Mouse (Mus musculus) limb, embryonic 10.5 days (tissue): ENCODE data around the gene Extl1. TPM values are rescaled to one million over a fixed set of nuclear protein-coding genes. Genes with fewer than 3 reads are reported as not detected.
A peak's percentile ranks its signal among the peaks of the same experiment; 100 is the strongest.
"Not testable (repeated sequence)": the region's sequence is repeated elsewhere in the genome, so short reads cannot be mapped to it uniquely, and the experiment has no call there.

Source experiments
- DNase-seq: peaks from one replicate; pipeline ENCODE4 v3.0.0-alpha.2; 2017; ENCODE audit warnings: low spot score
- H3K27ac ChIP-seq: fragments of 300-500 bp; sonication (generic); 2 replicates; pipeline ENCODE4 v1.5.1; 2016; ENCODE audit warnings: mild to moderate bottlenecking
- H3K27me3 ChIP-seq: fragments of 300-500 bp; sonication (generic); 2 replicates; pipeline ENCODE4 v1.6.1; 2016; ENCODE audit warnings: low read depth, mild to moderate bottlenecking; ENCODE audit not compliant: poor library complexity, severe bottlenecking
- H3K36me3 ChIP-seq: fragments of 300-500 bp; sonication (generic); 2 replicates; pipeline ENCODE4 v1.6.1; 2016; ENCODE audit warnings: mild to moderate bottlenecking, moderate library complexity
- H3K4me1 ChIP-seq: fragments of 300-500 bp; sonication (generic); 2 replicates; pipeline ENCODE4 v1.6.1; 2016
- H3K4me3 ChIP-seq: fragments of 300-500 bp; sonication (generic); 2 replicates; pipeline ENCODE4 v1.5.1; 2016; ENCODE audit warnings: mild to moderate bottlenecking, moderate library complexity
- H3K9me3 ChIP-seq: fragments of 300-500 bp; sonication (generic); replicated peaks from 2 replicates; pipeline ENCODE4 v1.6.1; 2016; ENCODE audit warnings: mild to moderate bottlenecking
- WGBS: fragments of 180-500 bp; shearing (Covaris S2); methylation state at CpG from one replicate; pipeline ENCODE4 v1.1.7; 2016; 5-methylcytosine and 5-hydroxymethylcytosine counted together
- polyA plus RNA-seq: library from polyadenylated mRNA; unstranded; fragments of >200 nt; fragmentation: Nextera tagmentation; extraction: Ambion mirVana; gene quantifications from 2 replicates; pipeline ENCODE4 v1.2.1, GENCODE M21; 2016

The Extl1 gene
- polyA plus RNA-seq, result 0.44 and 0.75 TPM in 2 replicates

DNA sequence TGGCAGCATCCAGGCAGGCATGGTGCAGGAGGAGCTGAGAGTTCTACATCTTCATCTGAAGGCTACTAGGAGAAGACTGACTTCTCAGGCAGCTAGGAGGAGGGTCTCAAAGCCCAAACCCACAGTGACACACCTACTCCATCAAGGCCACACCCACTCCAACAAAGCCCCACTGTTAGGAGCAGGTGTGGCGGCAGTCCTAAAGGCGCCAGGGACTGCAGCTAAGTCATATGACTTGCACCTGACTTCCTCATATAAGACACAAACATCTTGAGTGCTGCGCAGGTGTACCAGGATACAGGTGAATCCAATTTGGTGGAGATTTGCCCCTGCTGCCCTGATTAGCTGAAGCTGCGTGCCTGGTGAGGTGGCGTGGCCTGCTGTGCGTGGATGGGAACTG is at the start of gene Extl1:
Gene Extl1 (minus strand): TSS at position 101 of the 400 bp plus-strand sequence.
- H3K27ac ChIP-seq, H3K36me3 ChIP-seq, H3K27me3 ChIP-seq, H3K9me3 ChIP-seq, H3K4me1 ChIP-seq, H3K4me3 ChIP-seq, DNase-seq: not testable (repeated sequence)
- 96% methylated on average over 2 of the region's 6 CpGs for WGBS

GRCm38 (mm10) chr4:134432686-134433360 is 49.2 kb upstream of the Extl1 start:
- Histone ChIP-seq H3K27ac (no peak overlapping the region), H3K4me3 (no peak overlapping the region), H3K27me3 (no peaks in the 10 kb centered on the region), H3K4me1 (peaks cover 13% of the 10 kb centered on the region), H3K9me3 (no peaks in the 10 kb centered on the region), H3K36me3 (no peaks in the 10 kb centered on the region)
- no peak for DNase-seq
- WGBS, result 89% methylated on average over 15 of the region's 15 CpGs

DNA sequence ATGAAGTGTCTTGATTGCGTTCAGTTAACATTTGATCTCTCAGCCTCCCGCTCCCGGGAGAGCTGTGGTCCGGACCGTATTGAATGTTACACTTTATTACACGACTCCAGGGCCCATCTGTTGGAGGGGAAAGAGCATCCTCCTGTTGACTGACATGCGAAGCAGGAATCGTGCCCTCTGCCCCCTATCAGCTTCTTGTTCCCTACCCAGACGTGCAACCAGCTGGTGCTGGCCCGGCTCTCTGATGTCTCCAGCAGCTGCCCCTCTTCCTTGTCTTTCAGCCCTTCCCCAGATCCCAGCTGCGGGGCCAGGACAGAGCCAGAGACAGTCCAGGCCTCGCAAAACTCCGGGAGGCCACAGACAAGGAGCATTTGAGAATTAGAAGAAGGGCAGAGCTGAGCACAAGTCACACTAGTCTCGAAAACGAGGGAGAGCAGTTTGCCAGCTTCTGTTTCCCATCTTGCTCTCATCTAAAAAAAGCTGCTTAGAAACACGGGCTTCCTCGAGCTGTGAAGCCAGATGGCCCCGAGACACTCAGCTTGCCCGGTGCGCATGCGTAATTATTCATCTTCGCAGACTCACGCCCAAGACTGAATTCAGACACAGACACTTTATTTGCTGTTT is 46.8 kb upstream of the Extl1 start:
- Histone ChIP-seq H3K36me3 (no peaks in the 10 kb centered on the region), H3K4me1 (peaks cover 9% of the 10 kb centered on the region), H3K27me3 (no peaks in the 10 kb centered on the region), H3K9me3 (no peaks in the 10 kb centered on the region), H3K4me3 (0 out of 2 replicates have a peak overlapping the region, but pooled peaks have one; percentile 3), H3K27ac (peak overlapping the region; percentile 53)
- WGBS, result 39% methylated on average over 23 of the region's 23 CpGs
- DNase-seq, result peak; percentile 42

DNA sequence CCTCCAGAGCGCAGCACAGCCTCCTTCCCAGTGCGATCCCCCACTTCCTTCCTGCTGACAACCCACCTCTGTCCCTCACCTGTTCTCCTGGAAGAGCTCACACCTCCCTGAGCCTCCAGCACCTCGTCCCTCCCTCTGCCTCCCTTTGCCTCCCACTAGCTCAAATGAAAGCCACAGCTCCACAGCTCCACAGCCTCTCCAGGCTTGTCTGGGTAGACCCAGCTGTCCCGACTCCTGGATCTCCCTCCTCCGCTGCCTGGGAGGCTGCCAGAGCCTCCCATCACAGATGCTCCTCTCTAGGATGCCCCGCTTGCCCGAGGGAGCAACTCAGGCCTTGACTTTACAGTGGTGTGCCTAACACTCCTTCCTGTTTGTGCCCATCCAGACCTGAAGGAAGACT is 41.4 kb upstream of the Extl1 start:
- Histone ChIP-seq H3K27ac (no peak overlapping the region), H3K9me3 (no peaks in the 10 kb centered on the region), H3K4me1 (peaks cover 8% of the 10 kb centered on the region), H3K27me3 (no peaks in the 10 kb centered on the region), H3K4me3 (no peak overlapping the region), H3K36me3 (peaks cover 2% of the 10 kb centered on the region; the same call in 1 of the 2 replicates)
- DNase-seq, result no peak
- 72% methylated on average over 7 of the region's 7 CpGs for WGBS

GRCm38 (mm10) chr4:134423949-134424348 is 40.3 kb upstream of the Extl1 start:
- no peak for DNase-seq
- Histone ChIP-seq H3K9me3 (no peaks in the 10 kb centered on the region), H3K36me3 (peaks cover 2% of the 10 kb centered on the region; the same call in 1 of the 2 replicates), H3K4me3 (no peak overlapping the region), H3K27me3 (no peaks in the 10 kb centered on the region), H3K4me1 (0 out of 2 replicates have a peak, but pooled peaks cover 7% of the 10 kb centered on the region), H3K27ac (no peak overlapping the region)
- 90% methylated on average over 7 of the region's 7 CpGs for WGBS

- no peak for DNase-seq
- Histone ChIP-seq H3K27ac (no peak overlapping the region), H3K27me3 (no peaks in the 10 kb centered on the region), H3K4me3 (no peak overlapping the region), H3K4me1 (0 out of 2 replicates have a peak, but pooled peaks cover 7% of the 10 kb centered on the region), H3K36me3 (peaks cover 13% of the 10 kb centered on the region), H3K9me3 (no peaks in the 10 kb centered on the region)
- WGBS, result 68% methylated on average over 11 of the region's 11 CpGs
Measured at GRCm38 (mm10) chr4:134421971-134422370, 38.3 kb upstream of the Extl1 start.

DNA sequence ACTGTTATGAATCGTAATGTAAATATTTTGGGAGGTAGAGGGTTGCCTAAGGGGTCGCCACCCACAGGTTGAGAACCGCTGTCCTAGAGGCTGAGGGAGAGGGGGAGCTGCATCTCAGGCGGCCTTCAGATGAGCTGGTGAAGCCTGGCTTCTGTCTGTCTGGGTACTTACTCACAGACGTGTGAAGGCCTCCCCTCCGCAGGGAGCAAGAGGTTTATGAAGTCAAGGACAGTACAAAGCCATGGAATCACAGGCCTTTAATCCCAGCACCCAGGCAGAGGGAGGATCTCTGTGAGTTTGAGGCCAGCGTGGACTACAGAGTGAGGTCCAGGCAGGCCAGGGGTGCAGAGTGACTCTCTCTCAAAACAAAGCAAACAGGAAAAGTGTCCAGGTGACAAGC is 33.5 kb upstream of the Extl1 start:
- H3K36me3 ChIP-seq, result peaks cover 24% of the 10 kb centered on the region
- H3K9me3 ChIP-seq, result no peaks in the 10 kb centered on the region
- no peak for DNase-seq
- no peak overlapping the region for H3K4me3 ChIP-seq
- no peaks in the 10 kb centered on the region for H3K27me3 ChIP-seq
- H3K4me1 ChIP-seq, result 0 out of 2 replicates have a peak, but pooled peaks cover 5% of the 10 kb centered on the region
- 62% methylated on average over 7 of the region's 7 CpGs for WGBS
- H3K27ac ChIP-seq, result no peak overlapping the region

DNA sequence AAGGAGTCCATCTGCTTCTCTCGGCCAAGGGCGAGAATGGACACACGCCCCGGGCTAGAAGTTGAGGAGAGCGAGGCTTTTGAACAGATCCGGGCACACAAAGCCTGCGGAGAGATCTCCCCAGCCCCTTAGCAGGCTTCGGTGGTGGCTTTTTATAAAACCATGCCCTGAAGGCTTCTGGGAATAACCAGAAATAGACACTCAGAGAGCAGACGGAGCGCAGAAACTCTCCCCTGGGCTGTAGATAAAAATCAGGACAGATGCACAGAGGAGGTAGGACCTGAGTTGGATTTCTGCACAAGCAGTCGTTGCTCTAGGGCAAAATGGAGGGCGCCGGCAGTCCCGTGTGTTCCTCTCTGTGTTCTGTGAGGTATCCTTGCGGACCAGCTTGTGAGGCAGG is 33.0 kb upstream of the Extl1 start:
- WGBS, result 81% methylated on average over 15 of the region's 15 CpGs
- no peak overlapping the region for H3K27ac ChIP-seq
- no peak for DNase-seq
- H3K9me3 ChIP-seq, result no peaks in the 10 kb centered on the region
- no peaks in the 10 kb centered on the region for H3K27me3 ChIP-seq
- peaks cover 24% of the 10 kb centered on the region for H3K36me3 ChIP-seq
- H3K4me1 ChIP-seq, result no peaks in the 10 kb centered on the region
- H3K4me3 ChIP-seq, result no peak overlapping the region

GRCm38 (mm10) chr4:134416177-134416576 is 32.5 kb upstream of the Extl1 start:
- no peaks in the 10 kb centered on the region for H3K9me3 ChIP-seq
- no peak overlapping the region for H3K27ac ChIP-seq
- 84% methylated on average over 17 of the region's 17 CpGs for WGBS
- H3K4me3 ChIP-seq, result no peak overlapping the region
- no peak for DNase-seq
- no peaks in the 10 kb centered on the region for H3K4me1 ChIP-seq
- no peaks in the 10 kb centered on the region for H3K27me3 ChIP-seq
- peaks cover 24% of the 10 kb centered on the region for H3K36me3 ChIP-seq

GRCm38 (mm10) chr4:134409286-134409685 is 25.6 kb upstream of the Extl1 start:
- Histone ChIP-seq H3K27ac (no peak overlapping the region), H3K9me3 (no peaks in the 10 kb centered on the region), H3K27me3 (no peaks in the 10 kb centered on the region), H3K36me3 (peaks cover 14% of the 10 kb centered on the region; the same call in 1 of the 2 replicates), H3K4me1 (0 out of 2 replicates have a peak, but pooled peaks cover 6% of the 10 kb centered on the region), H3K4me3 (no peak overlapping the region)
- WGBS, result 66% methylated on average over 5 of the region's 5 CpGs
- no peak for DNase-seq

DNA sequence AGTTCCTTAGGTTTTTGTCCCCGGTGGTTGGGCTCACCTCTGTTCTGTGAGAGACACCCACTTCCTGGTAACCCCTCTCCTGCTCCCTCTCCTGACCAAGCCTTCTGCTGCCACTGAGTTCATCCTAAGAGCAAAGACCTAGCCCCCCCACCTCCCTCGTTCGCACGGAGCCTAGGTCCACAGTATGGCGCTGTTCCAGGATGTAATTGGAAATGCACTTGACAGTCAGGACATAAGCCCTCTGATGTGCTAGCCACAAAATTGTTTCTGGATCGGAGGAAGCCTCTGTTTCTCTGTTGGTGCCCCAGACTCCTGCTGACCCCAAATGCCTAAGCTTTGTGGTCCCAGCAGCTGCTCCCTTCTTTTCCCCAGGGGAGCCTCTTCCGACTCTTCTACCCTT is 20.1 kb upstream of the Extl1 start:
- peaks cover 31% of the 10 kb centered on the region for H3K4me1 ChIP-seq
- no peaks in the 10 kb centered on the region for H3K9me3 ChIP-seq
- no peak overlapping the region for H3K27ac ChIP-seq
- WGBS, result 70% methylated on average over 7 of the region's 7 CpGs
- no peak overlapping the region for H3K4me3 ChIP-seq
- DNase-seq, result no peak
- H3K36me3 ChIP-seq, result 0 out of 2 replicates have a peak, but pooled peaks cover 2% of the 10 kb centered on the region
- no peaks in the 10 kb centered on the region for H3K27me3 ChIP-seq

- WGBS, result 80% methylated on average over 16 of the region's 16 CpGs
- DNase-seq, result no peak
- Histone ChIP-seq H3K4me3 (no peak overlapping the region), H3K27me3 (no peaks in the 10 kb centered on the region), H3K9me3 (no peaks in the 10 kb centered on the region), H3K27ac (no peak overlapping the region), H3K4me1 (peaks cover 29% of the 10 kb centered on the region), H3K36me3 (0 out of 2 replicates have a peak, but pooled peaks cover 2% of the 10 kb centered on the region)
Measured at GRCm38 (mm10) chr4:134402571-134403262, 19.1 kb upstream of the Extl1 start.
